Mouse (Mus musculus): ENCODE measurements at regions not wholly inside any gene's neighbourhood (a gene's known extent, or its start where the extent isn't known, plus 50 kb on each side); places are given as distances from the start of the nearest gene placed in this dataset.
A peak's percentile ranks its signal among the peaks of the same experiment; 100 is the strongest.
"Not testable (repeated sequence)": the region's sequence is repeated elsewhere in the genome, so short reads cannot be mapped to it uniquely, and the experiment has no call there.

GRCm38 (mm10) chr1:88752332-88752731 is 50.3 kb upstream of the Arl4c start:
- peak; percentile 62 for DNase-seq

GRCm38 (mm10) chr1:88756658-88757057 is 54.6 kb upstream of the Arl4c start:
- peak; percentile 74 for DNase-seq

GRCm38 (mm10) chr1:88757162-88757561 is 55.1 kb upstream of the Arl4c start:
- peak; percentile 68 for DNase-seq

- peak; percentile 76 for DNase-seq
These were observed 55.7 kb upstream of the Arl4c start for GRCm38 (mm10) chr1:88757746-88758145.

GRCm38 (mm10) chr1:88760643-88761042 is 58.6 kb upstream of the Arl4c start:
- no peak for DNase-seq

GRCm38 (mm10) chr1:88761121-88761520 is 59.1 kb upstream of the Arl4c start:
- DNase-seq: no peak

GRCm38 (mm10) chr1:88763725-88764364 is 61.8 kb upstream of the Arl4c start:
- peak; percentile 50 for DNase-seq

GRCm38 (mm10) chr1:88764478-88764877 is 62.5 kb upstream of the Arl4c start:
- no peak for DNase-seq

GRCm38 (mm10) chr1:88777009-88777408 is 75.0 kb upstream of the Arl4c start:
- DNase-seq: no peak

GRCm38 (mm10) chr1:88780262-88780661 is 78.2 kb upstream of the Arl4c start:
- DNase-seq: no peak

- no peak for DNase-seq
These were observed 81.1 kb upstream of the Arl4c start for GRCm38 (mm10) chr1:88783083-88783482.

GRCm38 (mm10) chr1:88784866-88785620 is 83.0 kb upstream of the Arl4c start:
- no peak for DNase-seq

- no peak for DNase-seq
These were observed 84.0 kb upstream of the Arl4c start for GRCm38 (mm10) chr1:88786066-88786465.

GRCm38 (mm10) chr1:88790674-88791073 is 88.7 kb upstream of the Arl4c start:
- no peak for DNase-seq

- DNase-seq: no peak
These were observed 92.9 kb upstream of the Arl4c start for GRCm38 (mm10) chr1:88794926-88795325.

- no peak for DNase-seq
These were observed 96.5 kb upstream of the Arl4c start for GRCm38 (mm10) chr1:88798473-88798872.

GRCm38 (mm10) chr1:88798874-88799273 is 96.9 kb upstream of the Arl4c start:
- DNase-seq: no peak

GRCm38 (mm10) chr1:88799343-88799742 is 97.3 kb upstream of the Arl4c start:
- no peak for DNase-seq

- DNase-seq: no peak
These were observed 97.8 kb upstream of the Arl4c start for GRCm38 (mm10) chr1:88799789-88800188.

GRCm38 (mm10) chr1:88800411-88800810 is 98.4 kb upstream of the Arl4c start:
- peak; percentile 21 for DNase-seq

GRCm38 (mm10) chr1:88801151-88801550 is 99.1 kb upstream of the Arl4c start:
- DNase-seq: not testable (repeated sequence)

- DNase-seq: peak; percentile 46
These were observed 104.9 kb upstream of the Arl4c start for GRCm38 (mm10) chr1:88806960-88807359.

GRCm38 (mm10) chr1:88807901-88808300 is 105.9 kb upstream of the Arl4c start:
- DNase-seq: no peak

- DNase-seq: no peak
These were observed 106.5 kb upstream of the Arl4c start for GRCm38 (mm10) chr1:88808508-88808907.

GRCm38 (mm10) chr1:88809756-88810155 is 107.7 kb upstream of the Arl4c start:
- DNase-seq: no peak

Measured in kidney, postnatal 10 days (tissue).